Mouse (Mus musculus) bone marrow, adult 2 months (tissue): Measurements from ENCODE around the gene Zfp36l2.

Experiments
- CTCF ChIP-seq: fragments of 200-500 bp; IDR thresholded peaks from 2 replicates; pipeline ENCODE4 v1.5.1; 2011; ENCODE audit warnings: low read length, control low read depth; ENCODE audit not compliant: control insufficient read depth, insufficient read depth
- POLR2A ChIP-seq: fragments of 200-500 bp; IDR thresholded peaks from 2 replicates; pipeline ENCODE4 v1.6.1; 2011; ENCODE audit warnings: low read depth, mild to moderate bottlenecking, control low read depth, low read length, borderline replicate concordance; ENCODE audit not compliant: control insufficient read depth

GRCm38 (mm10) chr17:84195835-84196234 lies 8.1 kb upstream of the Zfp36l2 start:
- no peak for TF ChIP-seq CTCF
- no peak for TF ChIP-seq POLR2A
